Mouse (Mus musculus) left cerebral cortex, postnatal 36 days (tissue): ENCODE measurements around the gene Pcsk7. TPM values are rescaled to one million over a fixed set of nuclear protein-coding genes. Genes with fewer than 3 reads are reported as not detected.

ENCODE experiments used
- DNase-seq, 2 experiments: peaks; one replicate each; pipeline ENCODE4 v3.0.0; 2021 to 2022; ENCODE audit warnings: low spot score in 2 of 2, mixed read lengths in 1 of 2
- intact Hi-C: fragments of 180-260 bp; cut with DNase I; formaldehyde crosslinking; loops from one replicate; pipeline ENCODE4 v1.15.1; 2025
- total RNA-seq, 2 experiments: library from RNA; stranded (reverse); gene quantifications; 2 replicates each; pipeline ENCODE4 v1.2.3; 2021

Pcsk7 gene
- total RNA-seq: 10 to 100 TPM; 19.1 to 28.9 TPM

DNA sequence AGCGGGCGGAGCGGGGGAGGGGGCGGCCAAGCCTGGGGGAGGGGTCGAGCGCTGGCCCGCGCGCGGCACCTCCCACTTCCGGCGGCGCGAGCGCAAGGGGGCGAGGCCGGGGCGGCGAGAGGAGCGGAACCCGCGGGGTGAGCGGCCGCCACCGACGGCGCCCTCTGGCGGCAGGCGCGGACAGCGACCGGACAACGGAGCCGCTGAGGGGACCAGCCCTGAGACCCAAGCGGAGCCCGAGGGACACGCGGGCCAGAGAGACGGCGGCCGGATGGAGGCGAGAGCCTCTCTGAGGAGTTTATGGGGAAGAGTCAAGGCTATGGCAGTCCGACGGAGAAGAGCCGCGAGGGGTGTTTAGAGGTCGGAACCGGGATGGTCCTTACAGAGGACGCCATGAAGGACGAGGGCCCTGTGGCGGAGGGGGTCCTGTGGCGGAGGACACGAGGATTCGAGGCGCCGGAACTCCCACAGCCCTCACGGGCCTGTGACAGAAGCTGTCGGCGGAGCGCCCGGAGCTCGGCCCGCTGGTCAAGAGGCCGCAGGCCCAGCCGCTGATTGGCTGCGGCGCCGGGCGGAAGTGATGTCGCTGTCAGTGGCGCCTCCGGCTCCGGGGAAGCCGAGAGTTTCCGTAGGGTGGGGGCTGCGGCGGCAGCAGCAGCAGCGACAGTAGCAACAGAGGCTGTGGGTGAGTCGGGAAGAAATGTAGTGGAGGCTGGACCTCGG is at the start of gene Pcsk7, which contains the start of gene Rnf214:
Gene Pcsk7, plus strand, starts transcription at position 143 of the 723 bp plus-strand sequence.
Gene Rnf214, minus strand, starts transcription at position 557 of the 723 bp plus-strand sequence.
- intact Hi-C loops: loop anchor here (1.0 to 2.0 kb wide), 2 partner anchors 48 to 68 kb away; partner anchors contain the start of genes Bace1 and Sidt2
- peak; percentile 90 to 92 for DNase-seq

DNA sequence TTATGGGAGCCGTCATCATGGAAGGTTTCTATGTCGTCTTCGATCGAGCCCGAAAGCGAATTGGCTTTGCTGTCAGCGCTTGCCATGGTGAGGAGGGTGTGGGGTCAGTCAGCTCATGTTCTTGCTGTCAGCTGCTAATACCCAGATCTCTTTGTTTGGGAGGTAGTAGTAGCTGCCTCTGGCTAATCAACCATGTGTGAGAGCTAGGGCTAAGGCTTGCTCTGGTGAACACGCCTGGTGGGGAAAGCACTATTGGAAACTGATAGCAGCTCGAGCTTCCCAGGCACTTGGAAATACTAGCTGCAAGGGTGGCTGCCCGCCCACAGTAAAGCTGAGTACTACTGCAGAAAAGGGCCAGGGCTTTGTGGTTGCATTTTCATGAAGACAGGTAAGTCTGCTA is 46.9 kb upstream of the Pcsk7 start:
- intact Hi-C loops: no loop called here
- DNase-seq: no peak

DNA sequence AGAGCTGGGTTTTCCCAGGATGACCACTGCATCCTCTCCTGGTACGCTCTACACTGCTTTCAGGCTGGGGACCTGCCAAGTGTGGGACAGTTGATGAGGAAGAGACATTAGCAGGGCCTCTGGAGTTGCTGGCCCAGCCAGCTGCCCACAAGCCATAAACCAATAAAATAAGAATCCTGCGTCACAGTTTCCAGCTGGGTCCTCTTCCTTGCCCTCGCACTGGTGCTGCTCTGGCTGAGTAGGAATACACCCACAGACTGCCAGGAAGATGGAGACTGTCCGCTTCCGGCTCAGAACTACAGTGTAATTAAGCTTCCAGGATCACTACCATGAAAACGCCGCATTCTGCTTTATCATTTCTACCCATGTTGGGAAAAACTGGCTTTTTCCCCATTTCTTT is 44.5 kb upstream of the Pcsk7 start:
- DNase-seq: no peak
- intact Hi-C loops: no loop called here

DNA sequence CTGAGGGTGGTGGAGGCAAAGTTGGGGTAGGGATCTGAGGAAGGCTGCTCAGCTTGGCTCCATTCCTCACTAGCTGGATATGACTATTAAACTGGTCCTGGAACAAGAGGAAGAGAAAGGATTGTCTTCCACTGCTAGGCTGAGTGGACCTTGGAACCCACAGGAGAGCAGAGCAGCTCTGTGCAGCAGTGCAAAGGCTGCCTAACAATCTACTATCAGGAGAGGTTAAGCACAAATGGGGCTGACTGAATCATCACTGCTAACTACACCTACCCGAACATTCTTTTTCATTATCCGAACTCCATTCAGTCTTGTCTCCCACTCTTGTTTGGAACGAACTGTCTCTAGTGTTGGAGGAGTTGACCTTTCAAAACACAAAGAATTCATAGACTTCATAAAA is 37.1 kb upstream of the Pcsk7 start:
- intact Hi-C loops: no loop called here
- no peak for DNase-seq

DNA sequence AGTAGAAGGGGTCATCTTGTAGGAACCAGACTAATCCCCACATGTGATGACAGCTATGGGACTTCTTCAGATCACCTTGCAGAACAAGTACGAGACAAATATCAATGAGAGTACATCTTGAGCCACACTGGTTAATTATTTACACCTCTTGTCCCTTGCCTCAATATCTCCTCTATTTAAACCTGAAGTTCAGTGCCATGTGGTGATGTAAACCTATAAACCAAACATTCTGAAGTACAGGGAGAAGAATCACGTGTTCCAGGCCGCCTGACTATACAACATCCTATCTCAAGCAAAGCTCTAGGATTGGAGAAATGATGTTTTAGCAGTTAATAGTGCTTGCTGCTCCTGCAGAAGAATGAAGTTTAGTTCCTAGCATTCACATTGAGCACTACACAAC is 36.0 kb upstream of the Pcsk7 start:
- no peak for DNase-seq
- intact Hi-C loops: no loop called here

DNA sequence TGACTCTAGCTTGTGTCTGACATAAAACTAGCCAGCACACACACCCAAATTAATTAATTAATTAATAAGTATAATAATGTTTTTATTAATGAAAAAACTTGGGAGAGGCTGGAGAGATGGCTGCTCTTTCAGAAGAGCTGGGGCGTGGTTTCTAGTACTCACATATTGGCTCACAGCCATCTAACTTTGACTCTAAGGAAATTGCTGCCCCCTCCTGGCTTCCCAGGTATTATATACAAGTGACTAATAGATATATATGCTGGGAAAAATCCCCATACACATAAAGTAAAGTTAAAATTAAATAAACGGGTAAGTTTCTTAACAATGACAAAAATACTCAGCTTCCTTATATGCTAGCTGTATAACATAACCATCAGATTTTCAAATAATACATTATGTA is 28.4 kb upstream of the Pcsk7 start:
- intact Hi-C loops: no loop called here
- no peak for DNase-seq

DNA sequence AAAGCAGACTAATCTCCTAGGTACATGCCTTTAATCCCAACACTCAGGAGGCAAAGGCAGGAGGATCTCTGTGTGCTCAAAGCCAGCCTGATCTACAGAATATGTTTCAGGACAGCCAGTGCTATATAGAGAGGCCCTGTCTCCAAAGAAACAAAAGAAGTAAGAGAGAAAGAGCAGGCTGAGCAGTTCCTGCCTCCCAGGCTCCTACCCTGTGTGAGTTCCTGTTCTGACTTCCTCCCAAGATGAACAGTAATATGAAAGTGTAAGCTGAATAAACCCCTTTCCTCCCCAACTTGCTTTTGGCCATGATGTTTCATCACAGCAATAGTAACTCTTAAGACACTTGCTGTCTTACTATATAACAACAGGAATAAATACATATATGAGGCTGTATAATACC is 12.6 kb upstream of the Pcsk7 start:
- no peak for DNase-seq
- intact Hi-C loops: no loop called here

DNA sequence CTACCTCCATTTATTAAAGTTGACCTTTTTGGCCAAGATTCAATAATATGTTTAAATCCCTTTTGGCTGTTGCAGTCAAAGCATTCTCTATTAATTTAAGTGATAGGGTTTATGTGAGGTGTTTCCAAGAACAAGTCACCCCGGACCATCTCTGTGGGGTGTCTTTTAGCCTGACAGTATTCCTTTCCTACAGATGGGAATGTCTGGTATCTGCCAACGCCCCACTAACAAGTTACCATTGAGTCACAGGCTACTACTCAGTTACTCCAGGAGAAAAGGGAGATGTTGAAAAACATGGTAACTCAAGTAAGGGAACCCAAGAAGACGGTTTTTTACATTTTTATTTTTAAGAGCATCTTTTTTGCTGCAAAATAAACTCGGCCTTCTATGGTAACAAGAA is 1.1 kb upstream of the Pcsk7 start:
- intact Hi-C loops: no loop called here
- no peak for DNase-seq

DNA sequence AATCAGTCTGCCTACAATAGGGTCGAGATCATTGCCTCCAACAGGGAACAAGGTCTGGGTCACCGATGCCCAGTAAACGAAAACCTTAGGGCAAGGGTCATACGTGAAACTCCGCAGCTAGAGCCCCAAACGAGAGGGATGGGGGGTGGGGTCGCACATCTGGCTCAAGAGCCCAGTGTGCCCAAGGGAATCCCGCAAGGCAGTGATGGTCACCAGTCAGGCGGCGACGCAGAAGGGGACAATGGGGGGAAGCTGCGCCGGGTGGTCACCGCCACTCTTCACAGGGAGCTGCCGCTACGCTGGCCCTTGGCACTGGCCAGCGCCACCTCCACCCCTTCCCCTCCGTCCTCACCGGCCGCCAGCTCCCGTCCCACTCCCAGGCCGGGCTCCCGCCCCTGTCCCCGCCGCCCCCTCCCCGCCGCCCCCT is 473 bp upstream of the Pcsk7 start:
- DNase-seq: peak; percentile 25 to 36
- intact Hi-C loops: loop anchor here (1.0 to 2.0 kb wide), 2 partner anchors 49 to 68 kb away; partner anchors contain the start of genes Bace1 and Sidt2

DNA sequence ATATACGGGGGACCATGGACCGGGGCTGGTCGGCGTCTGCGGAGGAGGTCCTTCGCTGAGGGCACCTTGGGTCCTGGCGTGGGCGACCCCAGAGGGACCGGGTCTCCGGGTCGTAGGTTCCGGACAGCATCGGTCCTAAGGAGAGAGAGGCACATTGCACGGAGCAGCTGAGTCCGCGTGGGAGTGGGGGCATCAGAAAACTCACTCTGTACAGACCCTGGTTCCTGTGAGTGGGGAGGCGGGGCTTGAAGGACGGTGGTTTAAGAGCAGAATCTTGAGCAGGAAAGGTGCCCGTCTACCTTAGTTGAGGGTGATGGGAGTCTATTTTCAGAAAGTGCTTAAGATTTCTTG is 756 bp downstream of the Pcsk7 start:
- DNase-seq: no peak
- intact Hi-C loops: loop anchor here (2.0 kb wide), 1 partner anchor 48 kb away; the partner anchor contains the start of gene Sidt2

DNA sequence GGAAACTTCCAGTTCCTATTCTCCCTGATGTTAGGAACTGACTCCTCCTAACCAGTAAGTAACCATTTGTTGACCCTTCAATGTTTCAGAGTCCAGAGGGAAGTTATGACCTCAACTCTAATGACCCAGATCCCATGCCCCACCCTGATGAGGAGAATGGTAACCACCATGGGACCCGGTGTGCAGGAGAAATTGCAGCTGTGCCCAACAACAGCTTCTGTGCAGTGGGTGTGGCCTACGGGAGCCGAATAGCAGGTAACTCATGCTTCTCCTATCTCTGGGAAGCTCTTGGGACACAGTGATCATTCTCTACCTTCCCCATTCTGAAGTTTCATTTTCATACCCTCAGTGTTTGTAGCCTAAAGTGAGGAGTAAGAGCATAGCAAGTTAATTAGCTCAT is 4.7 kb downstream of the Pcsk7 start:
- no peak for DNase-seq
- intact Hi-C loops: no loop called here

DNA sequence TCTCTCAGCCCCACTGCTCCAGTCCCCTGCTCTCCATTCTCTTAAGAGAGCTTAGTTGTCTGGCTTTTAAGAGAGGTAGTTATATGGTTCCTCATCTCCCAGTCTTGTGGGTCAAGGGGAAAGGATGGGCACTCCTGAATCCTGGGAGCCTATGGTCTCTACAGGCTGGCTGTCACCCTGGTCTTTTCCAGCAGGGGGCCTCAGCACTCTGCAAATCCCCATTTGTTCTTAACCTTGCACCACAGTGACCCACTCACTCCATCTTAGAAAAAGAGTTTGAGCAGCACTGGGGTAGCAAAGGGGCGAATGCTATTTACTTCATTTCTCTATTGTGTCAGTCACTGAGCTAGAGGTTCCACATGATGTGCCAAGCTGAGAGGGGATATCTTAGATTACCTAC is 5.4 kb downstream of the Pcsk7 start:
- intact Hi-C loops: no loop called here
- no peak for DNase-seq

DNA sequence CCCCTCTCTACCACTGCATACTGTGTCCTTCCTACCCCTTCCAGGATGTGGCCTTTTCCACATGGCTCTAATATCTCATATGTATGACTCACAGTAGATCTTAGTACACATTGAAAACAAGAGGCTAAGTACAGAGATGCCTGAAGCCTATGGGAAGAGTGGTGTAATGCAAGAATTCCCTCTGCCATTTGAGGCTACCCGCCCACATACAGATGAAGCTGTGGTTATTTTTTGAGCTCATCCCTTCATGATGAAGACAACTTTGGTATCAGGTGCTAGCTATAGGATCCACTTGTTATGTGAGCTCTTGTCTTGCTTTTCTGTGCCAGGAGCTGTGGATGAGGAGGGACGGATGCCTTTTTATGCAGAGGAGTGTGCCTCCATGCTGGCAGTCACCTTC is 9.4 kb downstream of the Pcsk7 start:
- no peak for DNase-seq
- intact Hi-C loops: no loop called here

DNA sequence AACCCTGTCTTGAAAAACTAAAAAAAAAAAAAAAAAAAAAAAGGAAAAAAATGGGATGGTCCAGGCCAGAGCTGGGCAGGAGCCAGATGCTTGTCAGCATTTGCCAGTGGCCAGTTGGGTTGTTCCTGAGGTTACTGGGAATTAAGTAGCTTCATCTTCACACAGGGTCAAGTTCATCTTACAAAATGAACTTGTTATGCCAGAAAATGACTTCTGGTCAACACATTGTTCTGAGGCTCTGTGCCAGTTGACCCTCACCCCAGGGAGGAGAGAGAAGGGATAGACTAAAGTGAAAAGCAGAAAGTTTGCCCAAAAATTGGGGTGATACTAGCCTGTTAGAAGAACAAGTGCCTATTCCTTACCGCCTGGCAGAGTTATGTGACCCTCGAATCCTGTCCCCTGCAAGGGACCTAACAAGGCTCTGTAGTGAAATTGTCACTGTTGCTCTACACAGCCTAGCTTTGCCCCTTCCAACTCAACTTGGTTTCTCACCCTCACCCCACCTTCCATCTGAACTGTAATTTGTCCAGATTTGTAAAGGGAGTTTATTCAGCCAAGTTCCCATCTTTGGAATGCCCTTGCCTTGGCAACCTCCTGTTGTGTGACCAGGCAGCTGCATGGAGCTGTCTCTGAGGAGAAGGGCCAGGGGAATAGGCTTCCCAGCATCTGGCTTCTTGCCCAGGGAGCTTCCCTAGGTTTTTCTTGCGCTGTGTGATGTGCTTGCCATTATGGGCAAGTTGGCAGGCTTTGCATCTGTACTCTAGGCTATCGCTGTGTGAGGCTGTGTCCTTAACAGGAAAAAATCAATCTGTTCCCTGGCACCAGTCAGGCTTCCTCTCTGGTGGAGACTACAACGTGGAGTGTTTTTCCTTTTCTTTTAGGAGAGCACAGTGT is 11.0 kb downstream of the Pcsk7 start:
- DNase-seq: peak in 1 of 2 experiments; percentile 46
- intact Hi-C loops: no loop called here

DNA sequence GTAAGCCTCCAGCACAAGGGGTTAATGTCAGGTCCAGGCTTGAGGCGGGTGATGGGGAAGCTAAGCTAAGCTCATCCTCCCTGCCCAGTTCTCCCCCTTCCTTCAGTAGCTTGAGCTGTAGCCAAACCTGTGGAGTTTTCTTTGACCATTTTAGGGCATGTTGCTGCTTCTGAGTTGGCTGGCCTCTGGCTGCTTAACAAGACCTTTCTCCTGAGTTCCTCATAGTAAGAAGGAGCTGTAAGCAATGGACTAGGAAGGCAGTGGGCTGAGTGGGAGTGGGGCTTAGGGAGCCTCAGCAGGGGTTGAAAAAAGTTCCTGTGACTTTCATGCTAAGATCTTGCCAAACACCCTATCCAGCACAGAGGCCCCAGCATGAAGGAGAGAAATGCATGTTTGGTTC is 13.6 kb downstream of the Pcsk7 start:
- intact Hi-C loops: no loop called here
- no peak for DNase-seq

DNA sequence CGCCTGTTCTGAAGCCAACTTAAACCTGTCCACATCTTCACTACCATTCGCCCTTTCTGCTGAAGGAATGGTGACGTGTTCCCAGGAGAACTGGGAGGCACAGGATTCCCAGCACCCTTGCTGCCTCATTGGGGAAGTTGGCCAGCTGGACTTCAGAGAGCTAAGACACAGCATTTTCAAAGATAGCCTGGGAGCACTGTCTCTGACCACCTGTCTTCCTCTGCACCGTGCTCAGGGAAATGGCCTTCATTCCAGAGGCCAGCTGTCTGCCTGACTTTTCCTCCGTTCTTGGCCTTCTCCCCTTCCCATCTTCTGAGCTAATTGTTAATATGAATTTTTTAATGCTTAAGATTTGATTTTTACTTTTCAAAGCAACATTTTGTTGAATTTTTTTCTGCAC is 23.0 kb downstream of the Pcsk7 start:
- intact Hi-C loops: no loop called here
- no peak for DNase-seq

DNA sequence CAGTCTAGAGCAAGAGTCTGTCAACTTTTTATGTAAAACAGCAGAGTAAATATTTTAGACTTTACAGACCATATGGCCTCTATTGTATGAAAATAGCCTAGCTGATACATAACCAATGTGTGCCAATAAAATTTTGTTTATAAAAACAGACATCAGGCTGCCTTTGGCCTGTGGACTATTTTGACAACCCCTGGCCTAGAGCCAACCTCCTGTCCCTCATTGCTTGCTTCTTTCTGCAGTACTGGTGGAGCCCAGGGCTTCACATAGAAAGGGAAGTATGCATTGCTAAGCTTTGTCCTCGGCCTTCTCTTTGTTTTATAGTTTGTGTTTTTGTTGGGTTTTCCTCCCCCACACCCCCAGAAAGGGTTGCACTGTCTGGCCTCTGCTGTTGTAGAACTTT is 25.7 kb downstream of the Pcsk7 start:
- DNase-seq: no peak
- intact Hi-C loops: no loop called here

DNA sequence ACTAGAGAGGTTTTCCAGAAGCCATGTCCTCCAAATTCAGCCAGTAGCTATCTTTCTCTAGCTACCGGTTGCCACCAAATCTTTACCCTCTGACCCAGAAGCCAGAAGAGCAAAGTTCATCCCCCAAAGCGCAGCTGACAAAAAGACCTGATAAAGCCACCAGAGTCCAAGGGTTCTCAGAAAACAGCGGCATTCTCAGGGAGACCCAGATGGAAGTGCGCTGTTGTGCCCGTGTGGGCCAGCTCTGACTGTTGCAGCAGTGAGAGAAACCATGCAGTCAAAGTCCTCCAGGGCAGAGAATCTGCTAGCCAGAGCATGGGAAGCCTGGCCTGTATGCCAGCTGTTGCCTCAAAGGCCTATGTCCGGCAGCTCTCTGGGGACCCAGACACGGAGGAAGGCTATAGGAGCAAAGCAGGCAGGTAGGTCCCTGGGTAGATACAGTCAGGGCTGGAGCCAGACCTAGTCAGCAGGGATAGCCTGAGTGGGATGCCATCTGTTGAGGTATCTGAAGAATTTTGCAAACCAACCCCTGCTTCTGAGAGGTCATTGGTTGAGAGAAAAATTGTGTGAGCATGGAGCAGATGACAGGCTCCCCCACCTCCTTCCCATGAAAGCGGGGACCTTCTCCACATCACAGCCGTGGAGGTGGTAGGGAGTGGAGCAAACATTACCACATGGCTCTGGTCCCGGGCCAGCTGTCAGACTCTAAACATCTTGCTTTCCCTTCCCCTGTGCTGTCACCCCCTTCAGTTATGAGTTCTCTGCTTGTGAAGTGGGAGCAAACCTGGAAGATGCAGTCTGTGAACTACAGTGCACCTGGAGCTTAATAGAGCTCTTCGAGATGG is 26.5 kb downstream of the Pcsk7 start:
- peak; percentile 35 to 49 for DNase-seq
- intact Hi-C loops: no loop called here

DNA sequence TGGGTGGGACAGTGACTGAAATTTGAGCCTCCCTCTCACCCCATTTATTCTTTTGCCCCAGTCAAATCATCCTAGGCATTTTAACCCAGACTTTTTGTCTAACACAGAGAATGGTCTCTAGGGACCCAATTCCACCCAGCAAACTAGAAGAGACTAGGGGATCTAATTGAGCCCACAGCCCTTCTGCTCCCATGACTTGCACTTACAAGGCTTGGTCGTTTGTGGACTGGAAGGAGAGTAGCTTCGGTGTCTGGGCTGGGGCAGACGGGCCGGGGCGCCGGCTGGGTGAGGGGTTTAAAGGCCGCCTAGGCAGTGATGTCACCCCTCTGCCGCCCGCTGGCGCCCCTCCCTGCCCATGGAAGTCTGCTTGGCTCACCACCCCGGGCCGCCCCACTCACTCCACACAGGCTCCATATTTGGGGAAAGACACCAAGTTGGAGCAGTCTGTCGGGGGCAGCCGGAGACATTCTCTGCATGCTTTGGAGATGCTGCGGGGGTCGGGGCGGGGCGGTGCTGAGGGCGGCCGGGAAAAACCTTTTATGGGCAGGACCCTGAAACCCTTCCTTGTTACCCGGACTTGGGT is 29.4 kb downstream of the Pcsk7 start, which contains the start of gene Tagln:
Gene Tagln, minus strand, starts transcription at position 431 of the 583 bp plus-strand sequence.
- DNase-seq: no peak
- intact Hi-C loops: no loop called here
